8 mouse cellular contexts compared by ENCODE assay signal in genomic region chr9:108304716-108305115, GRCm38 (mm10). TPM values are rescaled to one million over a fixed set of nuclear protein-coding genes. Genes with fewer than 3 reads are reported as not detected.
DNase-seq lines count a peak whose midpoint lies in the region; ATAC-seq and TF ChIP-seq lines count a peak whose summit lies in the region.

No protein-coding gene starts in this region.

- DNase-seq in kidney, postnatal 0 days (ENCODE audit: low spot score) = no peak
- DNase-seq in kidney, postnatal 14 days = no peak
- no peak for DNase-seq in right cerebral cortex, postnatal 10 days (ENCODE audit: low spot score in 2 of 2)
- DNase-seq in frontal cortex, postnatal 14 days (ENCODE audit: low spot score in 2 of 2) = no peak
- no peak for DNase-seq in adrenal gland, adult 8-10 months

- H3K9ac ChIP-seq in kidney, postnatal 0 days (ENCODE audit: low read depth, low read length) = no peak overlapping the region
- peak overlapping the region; percentile 93 for H3K9ac ChIP-seq in intestine, embryonic 16.5 days (ENCODE audit: low read depth, low read length)
- peak overlapping the region; percentile 69; the same call in 1 of the 2 replicates for H3K9ac ChIP-seq in neural tube, embryonic 12.5 days

- peak overlapping the region; percentile 91 for H3K4me2 ChIP-seq in kidney, postnatal 0 days (ENCODE audit: low read length)
- H3K4me2 ChIP-seq in intestine, embryonic 16.5 days (ENCODE audit: low read depth, low read length) = peak overlapping the region; percentile 69
- peak overlapping the region; percentile 69 for H3K4me2 ChIP-seq in neural tube, embryonic 12.5 days (replicated peaks)

- 0 out of 2 replicates have a peak overlapping the region, but pooled peaks have one; percentile 88 for H3K27ac ChIP-seq in kidney, postnatal 0 days
- H3K27ac ChIP-seq in embryonic fibroblast, embryonic 13.5 days (ENCODE audit: insufficient read depth, low read length) = no peak overlapping the region
- H3K27ac ChIP-seq in intestine, embryonic 16.5 days (ENCODE audit: low read length) = peak overlapping the region; percentile 100; the same call in 1 of the 2 replicates
- H3K27ac ChIP-seq in neural tube, embryonic 12.5 days = 0 out of 2 replicates have a peak overlapping the region, but pooled peaks have one; percentile 60

- 0 out of 2 replicates have a peak, but pooled peaks cover 7% of the 10 kb centered on the region for H3K36me3 ChIP-seq in kidney, postnatal 0 days (ENCODE audit: insufficient read depth, low read length)
- peaks cover 8% of the 10 kb centered on the region; the same call in 1 of the 2 replicates for H3K36me3 ChIP-seq in intestine, embryonic 16.5 days (ENCODE audit: control insufficient read depth, insufficient read depth, low read length)
- peaks cover 34% of the 10 kb centered on the region for H3K36me3 ChIP-seq in neural tube, embryonic 12.5 days

- 84% methylated on average over 4 of the region's 4 CpGs for WGBS in kidney, postnatal 0 days
- 73% methylated on average over 4 of the region's 4 CpGs for WGBS in intestine, embryonic 16.5 days
- WGBS in neural tube, embryonic 12.5 days = 91% methylated on average over 4 of the region's 4 CpGs

- no peak for TF ChIP-seq POLR2A in embryonic fibroblast, embryonic 13.5 days (IDR thresholded peaks at IDR 0.05; ENCODE audit: low read depth, low read length)

- H3K27me3 ChIP-seq in kidney, postnatal 0 days (ENCODE audit: insufficient read depth, low read length) = no peaks in the 10 kb centered on the region
- H3K27me3 ChIP-seq in intestine, embryonic 16.5 days (replicated peaks; ENCODE audit: control insufficient read depth, insufficient read depth, low read length) = no peaks in the 10 kb centered on the region
- no peaks in the 10 kb centered on the region for H3K27me3 ChIP-seq in neural tube, embryonic 12.5 days (replicated peaks)

- peaks cover 18% of the 10 kb centered on the region for H3K4me1 ChIP-seq in kidney, postnatal 0 days (replicated peaks; ENCODE audit: insufficient read depth, low read length)
- H3K4me1 ChIP-seq in embryonic fibroblast, embryonic 13.5 days (ENCODE audit: control insufficient read depth, insufficient read depth, low read length) = no peaks in the 10 kb centered on the region
- H3K4me1 ChIP-seq in intestine, embryonic 16.5 days (ENCODE audit: control insufficient read depth, insufficient read depth, low read length) = peaks cover 11% of the 10 kb centered on the region
- H3K4me1 ChIP-seq in neural tube, embryonic 12.5 days = peaks cover 24% of the 10 kb centered on the region

- H3K4me3 ChIP-seq in kidney, postnatal 0 days (replicated peaks; ENCODE audit: low read depth, low read length) = 0 out of 2 replicates have a peak overlapping the region, but pooled peaks have one; percentile 73
- H3K4me3 ChIP-seq in embryonic fibroblast, embryonic 13.5 days (ENCODE audit: insufficient read depth, low read length) = peak overlapping the region; percentile 67
- peak overlapping the region; percentile 92 for H3K4me3 ChIP-seq in intestine, embryonic 16.5 days (ENCODE audit: low read length)
- H3K4me3 ChIP-seq in neural tube, embryonic 12.5 days = peak overlapping the region; percentile 97; the same call in 1 of the 2 replicates

- no peak for ATAC-seq in kidney, postnatal 0 days (replicated peaks; ENCODE audit: low FRiP score, low read depth)
- no peak for ATAC-seq in intestine, embryonic 16.5 days
- ATAC-seq in neural tube, embryonic 12.5 days (ENCODE audit: low FRiP score, low read depth) = no peak

- no peaks in the 10 kb centered on the region for H3K9me3 ChIP-seq in kidney, postnatal 0 days (replicated peaks; ENCODE audit: low read length)
- H3K9me3 ChIP-seq in intestine, embryonic 16.5 days (ENCODE audit: control insufficient read depth, low read length) = no peaks in the 10 kb centered on the region
- H3K9me3 ChIP-seq in neural tube, embryonic 12.5 days = no peaks in the 10 kb centered on the region

- TF ChIP-seq CTCF in kidney, postnatal 0 days (IDR thresholded peaks at IDR 0.05; ENCODE audit: low read depth) = no peak
- no peak for TF ChIP-seq CTCF in embryonic fibroblast, embryonic 13.5 days (IDR thresholded peaks at IDR 0.05; ENCODE audit: borderline replicate concordance, insufficient read depth, low read length)

RNA-seq across cellular contexts. Expression of gene Rhoa, which starts 1.2 kb away (rescaled TPM):
- polyA plus RNA-seq in kidney, postnatal 0 days (2015; fragmentation: Nextera tagmentation; extraction: Ambion mirVana) = 448 and 489 TPM in 2 replicates
- polyA plus RNA-seq in embryonic fibroblast, embryonic 13.5 days (2011; ENCODE audit: insufficient read length, low read depth, missing spikeins) = 575 and 590 TPM in 2 replicates
- polyA plus RNA-seq in intestine, embryonic 16.5 days (2015; fragmentation: Nextera tagmentation; extraction: Ambion mirVana) = 425 and 427 TPM in 2 replicates
- 313 and 363 TPM in 2 replicates for polyA plus RNA-seq in neural tube, embryonic 12.5 days (2016; fragmentation: Nextera tagmentation; extraction: Ambion mirVana)
- 100 to 1,000 TPM; 307 to 342 (median 321) TPM for total RNA-seq in adrenal gland, adult 8-10 months (2022)

RNA-seq across cellular contexts. Expression of gene Tcta, which starts 1.2 kb away (rescaled TPM):
- 47.5 and 49.0 TPM in 2 replicates for polyA plus RNA-seq in kidney, postnatal 0 days (2015; fragmentation: Nextera tagmentation; extraction: Ambion mirVana)
- 22.9 and 24.5 TPM in 2 replicates for polyA plus RNA-seq in embryonic fibroblast, embryonic 13.5 days (2011; ENCODE audit: insufficient read length, low read depth, missing spikeins)
- polyA plus RNA-seq in intestine, embryonic 16.5 days (2015; fragmentation: Nextera tagmentation; extraction: Ambion mirVana) = 40.9 and 45.1 TPM in 2 replicates
- 44.3 and 47.5 TPM in 2 replicates for polyA plus RNA-seq in neural tube, embryonic 12.5 days (2016; fragmentation: Nextera tagmentation; extraction: Ambion mirVana)
- total RNA-seq in adrenal gland, adult 8-10 months (2022) = 10 to 100 TPM; 56.0 to 68.0 (median 62.2) TPM

RNA-seq across cellular contexts. Expression of gene Amt, which starts 8.1 kb away (rescaled TPM):
- polyA plus RNA-seq in kidney, postnatal 0 days (2015; fragmentation: Nextera tagmentation; extraction: Ambion mirVana) = 50.5 and 51.2 TPM in 2 replicates
- 2.6 and 3.7 TPM in 2 replicates for polyA plus RNA-seq in embryonic fibroblast, embryonic 13.5 days (2011; ENCODE audit: insufficient read length, low read depth, missing spikeins)
- polyA plus RNA-seq in intestine, embryonic 16.5 days (2015; fragmentation: Nextera tagmentation; extraction: Ambion mirVana) = 15.5 TPM in 2 replicates
- polyA plus RNA-seq in neural tube, embryonic 12.5 days (2016; fragmentation: Nextera tagmentation; extraction: Ambion mirVana) = 18.9 and 24.8 TPM in 2 replicates
- 10 to 100 TPM in 2 of 4 experiments, 1 to 10 TPM in 2; 3.8 to 10.9 (median 7.1) TPM for total RNA-seq in adrenal gland, adult 8-10 months (2022)

RNA-seq across cellular contexts. Expression of gene Nicn1, which starts 14.5 kb away (rescaled TPM):
- polyA plus RNA-seq in kidney, postnatal 0 days (2015; fragmentation: Nextera tagmentation; extraction: Ambion mirVana) = 30.1 and 34.5 TPM in 2 replicates
- 36.5 and 49.6 TPM in 2 replicates for polyA plus RNA-seq in embryonic fibroblast, embryonic 13.5 days (2011; ENCODE audit: insufficient read length, low read depth, missing spikeins)
- polyA plus RNA-seq in intestine, embryonic 16.5 days (2015; fragmentation: Nextera tagmentation; extraction: Ambion mirVana) = 24.6 and 29.1 TPM in 2 replicates
- polyA plus RNA-seq in neural tube, embryonic 12.5 days (2016; fragmentation: Nextera tagmentation; extraction: Ambion mirVana) = 81.2 and 87.0 TPM in 2 replicates
- 10 to 100 TPM; 29.5 to 49.1 (median 41.4) TPM for total RNA-seq in adrenal gland, adult 8-10 months (2022)

RNA-seq across cellular contexts. Expression of gene Gpx1, which starts 34.0 kb away (rescaled TPM):
- polyA plus RNA-seq in kidney, postnatal 0 days (2015; fragmentation: Nextera tagmentation; extraction: Ambion mirVana) = 1,215 and 1,273 TPM in 2 replicates
- 328 and 399 TPM in 2 replicates for polyA plus RNA-seq in embryonic fibroblast, embryonic 13.5 days (2011; ENCODE audit: insufficient read length, low read depth, missing spikeins)
- 1,298 and 1,315 TPM in 2 replicates for polyA plus RNA-seq in intestine, embryonic 16.5 days (2015; fragmentation: Nextera tagmentation; extraction: Ambion mirVana)
- polyA plus RNA-seq in neural tube, embryonic 12.5 days (2016; fragmentation: Nextera tagmentation; extraction: Ambion mirVana) = 656 and 664 TPM in 2 replicates
- 100 to 1,000 TPM; 524 to 812 (median 629) TPM for total RNA-seq in adrenal gland, adult 8-10 months (2022)
